Mouse (Mus musculus): ENCODE data around the gene Bach2.

DNA sequence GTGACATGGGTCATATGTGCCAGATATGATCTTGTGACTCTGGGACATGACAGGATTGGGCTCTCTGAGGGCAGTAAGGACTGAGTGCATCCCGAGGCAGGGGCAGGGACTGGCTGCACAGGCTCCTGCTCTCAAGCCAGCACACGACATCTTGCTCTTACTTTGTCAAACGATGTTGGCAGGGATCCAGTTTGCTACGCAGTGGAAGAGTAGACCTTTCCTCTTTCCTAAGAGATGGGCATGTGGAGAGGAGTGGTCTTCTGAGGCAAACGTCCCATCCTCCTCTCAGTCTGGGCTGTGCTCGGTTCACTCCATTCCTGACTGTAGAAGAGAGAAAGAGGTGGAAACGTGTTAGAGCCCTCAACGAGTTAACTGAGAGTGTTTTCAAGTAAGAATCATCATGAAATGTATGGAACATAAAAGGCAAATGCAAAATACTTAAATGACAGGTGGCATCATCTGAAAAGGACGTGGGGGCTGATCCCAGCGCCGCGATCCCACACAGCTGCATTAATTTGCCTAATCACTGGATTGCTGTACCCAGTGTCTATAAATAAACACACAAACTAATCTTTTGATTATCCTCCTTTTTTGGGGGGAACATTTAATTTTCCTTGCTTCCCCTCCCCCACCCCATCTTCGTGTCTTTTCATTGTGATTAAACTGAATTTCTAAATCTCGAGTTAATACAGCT lies 150.7 kb downstream of the Bach2 start:
- TF ChIP-seq CTCF (IDR thresholded peaks at IDR 0.05; ENCODE audit: low read depth): no peak
- no peak for TF ChIP-seq EP300 (IDR thresholded peaks at IDR 0.05; ENCODE audit: low read depth)

All from heart, postnatal 0 days (tissue).